Mouse (Mus musculus) lung, postnatal 0 days (tissue): ENCODE measurements around the gene Pole3. TPM values are rescaled to one million over a fixed set of nuclear protein-coding genes. Genes with fewer than 3 reads are reported as not detected.

ENCODE experiments used
- ATAC-seq: fragments of 200-750 bp; cut with Nextera tagmentation; 2 replicates; pipeline ENCODE4 v1.8.0; 2017; ENCODE audit warnings: moderate library complexity
- DNase-seq: peaks from one replicate; pipeline ENCODE4 v3.0.0-alpha.2; 2016; ENCODE audit warnings: low spot score
- H3K27ac ChIP-seq: fragments of 300-500 bp; sonication (generic); 2 replicates; pipeline ENCODE4 v1.5.1; 2014; ENCODE audit warnings: antibody characterized with exemption, mild to moderate bottlenecking, low read length, mixed read lengths
- H3K27me3 ChIP-seq: fragments of 300-500 bp; sonication (generic); replicated peaks from 2 replicates; pipeline ENCODE4 v1.6.1; 2014; ENCODE audit warnings: low read length, mixed read lengths; ENCODE audit not compliant: insufficient read depth
- H3K36me3 ChIP-seq: fragments of 300-500 bp; sonication (generic); 2 replicates; pipeline ENCODE4 v1.6.1; 2014; ENCODE audit warnings: low read length, mixed read lengths; ENCODE audit not compliant: insufficient read depth
- H3K4me1 ChIP-seq: fragments of 300-500 bp; sonication (generic); 2 replicates; pipeline ENCODE4 v1.6.1; 2014; ENCODE audit warnings: antibody characterized with exemption, low read depth, low read length, mixed read lengths; ENCODE audit not compliant: insufficient read depth
- H3K4me2 ChIP-seq: fragments of 300-500 bp; sonication (generic); replicated peaks from 2 replicates; pipeline ENCODE4 v1.6.1; 2014; ENCODE audit warnings: low read depth, mild to moderate bottlenecking, low read length, moderate library complexity, mixed read lengths
- H3K4me3 ChIP-seq: fragments of 300-500 bp; sonication (generic); 2 replicates; pipeline ENCODE4 v1.5.1; 2014; ENCODE audit warnings: low read depth, low read length
- H3K9ac ChIP-seq: fragments of 300-500 bp; sonication (generic); replicated peaks from 2 replicates; pipeline ENCODE4 v1.6.1; 2014; ENCODE audit warnings: low read depth, mild to moderate bottlenecking
- H3K9me3 ChIP-seq: fragments of 300-500 bp; sonication (generic); 2 replicates; pipeline ENCODE4 v1.6.1; 2016; ENCODE audit warnings: low read length, mixed read lengths
- CTCF ChIP-seq: IDR thresholded peaks from 2 replicates; pipeline ENCODE4 v1.5.1; 2016; ENCODE audit warnings: antibody characterized with exemption, mild to moderate bottlenecking
- EP300 ChIP-seq: IDR thresholded peaks from 2 replicates; pipeline ENCODE4 v1.6.1; 2016; ENCODE audit warnings: antibody characterized with exemption, mild to moderate bottlenecking, control low read depth
- WGBS: fragments of 180-500 bp; shearing (Covaris S2); extraction: QIAGEN DNeasy Blood & Tissue Kit; methylation state at CpG from one replicate; pipeline ENCODE4 v1.1.7; 2014; 5-methylcytosine and 5-hydroxymethylcytosine counted together
- polyA plus RNA-seq: library from polyadenylated mRNA; unstranded; fragments of >200 nt; fragmentation: Nextera tagmentation; extraction: Ambion mirVana; gene quantifications from 2 replicates; pipeline ENCODE4 v1.2.1, GENCODE M21; 2015

Gene Pole3
- polyA plus RNA-seq, 1 experiment from 2014 or later, result 35.6 TPM

GRCm38 (mm10) chr4:62475131-62475530, 49.7 kb downstream of the Pole3 start:
- TF ChIP-seq EP300 (no peak), CTCF (no peak)
- ATAC-seq (no peak), DNase-seq (no peak)
- H3K4me3 ChIP-seq, result no peak overlapping the region
- H3K4me1 ChIP-seq, result no peaks in the 10 kb centered on the region; the same call in 1 of the 2 replicates
- no peak overlapping the region for H3K4me2 ChIP-seq
- 45% methylated on average over 2 of the region's 2 CpGs for WGBS
- no peak overlapping the region for H3K9ac ChIP-seq
- no peaks in the 10 kb centered on the region for H3K9me3 ChIP-seq
- peak overlapping the region; percentile 48 for H3K27ac ChIP-seq
- no peaks in the 10 kb centered on the region for H3K36me3 ChIP-seq
- no peaks in the 10 kb centered on the region for H3K27me3 ChIP-seq

Other genes with a start within 250 kb of the Pole3 start
- 23.2 and 23.6 TPM in 2 replicates for gene Fkbp15, start 164.5 kb downstream of the Pole3 start, polyA plus RNA-seq
- gene Slc31a1, start 164.3 kb downstream of the Pole3 start, polyA plus RNA-seq, result 57.2 and 61.1 TPM in 2 replicates
- 91.6 and 94.2 TPM in 2 replicates for gene Cdc26, start 116.4 kb downstream of the Pole3 start, polyA plus RNA-seq
- 9.6 and 10.0 TPM in 2 replicates for gene Prpf4, start 116.3 kb downstream of the Pole3 start, polyA plus RNA-seq
- gene Rnf183, start 89.8 kb downstream of the Pole3 start, polyA plus RNA-seq, result 0.15 TPM in 1 of 2 replicates, not detected in the other
- gene Wdr31, start 54.2 kb downstream of the Pole3 start, polyA plus RNA-seq, result 5.2 and 6.1 TPM in 2 replicates
- 26.8 and 33.0 TPM in 2 replicates for gene Bspry, start 45.0 kb downstream of the Pole3 start, polyA plus RNA-seq
- gene Hdhd3, start 21.6 kb downstream of the Pole3 start, polyA plus RNA-seq, result 15.0 and 18.3 TPM in 2 replicates
- 110 and 111 TPM in 2 replicates for gene Alad, start 5.2 kb downstream of the Pole3 start, polyA plus RNA-seq
- 0.12 and 0.21 TPM in 2 replicates for gene 4933430I17Rik, start 301 bp upstream of the Pole3 start, polyA plus RNA-seq
- gene Rgs3, start 34.8 kb upstream of the Pole3 start, polyA plus RNA-seq, result 63.7 and 69.0 TPM in 2 replicates